Mouse (Mus musculus) intestine, postnatal 0 days (tissue): ENCODE measurements around the gene Plekha8. TPM values are rescaled to one million over a fixed set of nuclear protein-coding genes. Genes with fewer than 3 reads are reported as not detected.
A peak's percentile ranks its signal among the peaks of the same experiment; 100 is the strongest.

Experiments used
- ATAC-seq: fragments of 200-750 bp; cut with Nextera tagmentation; 2 replicates; pipeline ENCODE4 v1.8.0; 2017; ENCODE audit warnings: mild to moderate bottlenecking, moderate TSS enrichment, moderate library complexity
- H3K27ac ChIP-seq: fragments of 300-500 bp; sonication (generic); 2 replicates; pipeline ENCODE4 v1.5.1; 2014; ENCODE audit warnings: mild to moderate bottlenecking, low read depth, low read length, moderate library complexity
- H3K27me3 ChIP-seq: fragments of 300-500 bp; sonication (generic); replicated peaks from 2 replicates; pipeline ENCODE4 v1.6.1; 2014; ENCODE audit warnings: low read length, mixed read lengths; ENCODE audit not compliant: control insufficient read depth, insufficient read depth
- H3K36me3 ChIP-seq: fragments of 300-500 bp; sonication (generic); 2 replicates; pipeline ENCODE4 v1.6.1; 2014; ENCODE audit warnings: mild to moderate bottlenecking, moderate library complexity; ENCODE audit not compliant: control insufficient read depth, insufficient read depth
- H3K4me1 ChIP-seq: fragments of 300-500 bp; sonication (generic); replicated peaks from 2 replicates; pipeline ENCODE4 v1.6.1; 2014; ENCODE audit warnings: antibody characterized with exemption, low read length, mixed read lengths; ENCODE audit not compliant: control insufficient read depth, insufficient read depth
- H3K4me2 ChIP-seq: fragments of 300-500 bp; sonication (generic); replicated peaks from 2 replicates; pipeline ENCODE4 v1.6.1; 2014; ENCODE audit warnings: low read depth, mild to moderate bottlenecking, moderate library complexity
- H3K4me3 ChIP-seq: fragments of 300-500 bp; sonication (generic); 2 replicates; pipeline ENCODE4 v1.5.1; 2014; ENCODE audit warnings: low read depth, low read length
- H3K9ac ChIP-seq: fragments of 300-500 bp; sonication (generic); 2 replicates; pipeline ENCODE4 v1.6.1; 2014; ENCODE audit warnings: mild to moderate bottlenecking, low read depth, low read length
- H3K9me3 ChIP-seq: fragments of 300-500 bp; sonication (generic); 2 replicates; pipeline ENCODE4 v1.6.1; 2016; ENCODE audit warnings: mixed run types; ENCODE audit not compliant: control insufficient read depth
- CTCF ChIP-seq: sonication (generic); IDR thresholded peaks from 2 replicates; pipeline ENCODE4 v1.5.1; 2016; ENCODE audit warnings: low read depth, mild to moderate bottlenecking, control low read depth, antibody characterized with exemption, moderate library complexity
- WGBS: fragments of 180-500 bp; shearing (Covaris S2); extraction: QIAGEN DNeasy Blood & Tissue Kit; methylation state at CpG from one replicate; pipeline ENCODE4 v1.1.7; 2014; 5-methylcytosine and 5-hydroxymethylcytosine counted together
- polyA plus RNA-seq: library from polyadenylated mRNA; unstranded; fragments of >200 nt; fragmentation: Nextera tagmentation; extraction: Ambion mirVana; gene quantifications from 2 replicates; pipeline ENCODE4 v1.2.1, GENCODE M21; 2015

Gene Plekha8
- polyA plus RNA-seq, 1 experiment from 2014 or later, result 9.0 TPM

GRCm38 (mm10) chr6:54681746-54682428 lies 87.0 kb downstream of the Plekha8 start:
- Histone ChIP-seq H3K4me2 (peak overlapping the region; percentile 98), H3K27ac (peak overlapping the region; percentile 60; the same call in 1 of the 2 replicates), H3K9me3 (no peaks in the 10 kb centered on the region), H3K4me3 (peak overlapping the region; percentile 74), H3K9ac (peak overlapping the region; percentile 40; the same call in 1 of the 2 replicates), H3K36me3 (no peaks in the 10 kb centered on the region), H3K27me3 (no peaks in the 10 kb centered on the region), H3K4me1 (no peaks in the 10 kb centered on the region)
- TF ChIP-seq CTCF, result peak; percentile 16; the same call in 1 of the 2 replicates
- WGBS, result under 1% methylated on average over 61 of the region's 61 CpGs
- ATAC-seq, result no peak

DNA sequence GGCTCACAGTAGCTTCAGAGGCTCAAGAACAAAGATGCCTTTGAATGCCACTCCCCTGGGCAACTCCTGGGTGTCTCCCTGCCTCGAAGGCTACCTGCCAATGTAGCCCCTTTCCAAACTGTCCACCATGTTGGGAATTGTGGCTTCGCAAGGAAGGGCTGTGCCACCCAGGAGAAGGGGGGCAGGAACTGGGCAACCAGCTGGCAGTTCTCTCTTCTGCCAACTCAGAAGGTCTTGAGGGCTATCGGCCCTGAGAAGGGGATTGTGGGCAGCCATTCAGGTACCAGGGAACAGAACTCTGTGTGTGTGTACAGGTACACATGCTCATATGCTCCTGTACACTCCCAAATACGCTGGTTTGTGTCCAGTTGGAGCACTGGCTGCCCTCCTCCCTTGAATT lies 89.2 kb downstream of the Plekha8 start:
- Histone ChIP-seq H3K9me3 (no peaks in the 10 kb centered on the region), H3K4me1 (no peaks in the 10 kb centered on the region), H3K27me3 (no peaks in the 10 kb centered on the region), H3K27ac (no peak overlapping the region), H3K4me2 (no peak overlapping the region), H3K4me3 (no peak overlapping the region), H3K36me3 (no peaks in the 10 kb centered on the region), H3K9ac (no peak overlapping the region)
- TF ChIP-seq CTCF, result no peak
- WGBS, result 80% methylated on average over 4 of the region's 4 CpGs
- no peak for ATAC-seq

GRCm38 (mm10) chr6:54685103-54685502 lies 90.2 kb downstream of the Plekha8 start:
- WGBS, result 81% methylated on average over 5 of the region's 5 CpGs
- no peak overlapping the region for H3K4me3 ChIP-seq

DNA sequence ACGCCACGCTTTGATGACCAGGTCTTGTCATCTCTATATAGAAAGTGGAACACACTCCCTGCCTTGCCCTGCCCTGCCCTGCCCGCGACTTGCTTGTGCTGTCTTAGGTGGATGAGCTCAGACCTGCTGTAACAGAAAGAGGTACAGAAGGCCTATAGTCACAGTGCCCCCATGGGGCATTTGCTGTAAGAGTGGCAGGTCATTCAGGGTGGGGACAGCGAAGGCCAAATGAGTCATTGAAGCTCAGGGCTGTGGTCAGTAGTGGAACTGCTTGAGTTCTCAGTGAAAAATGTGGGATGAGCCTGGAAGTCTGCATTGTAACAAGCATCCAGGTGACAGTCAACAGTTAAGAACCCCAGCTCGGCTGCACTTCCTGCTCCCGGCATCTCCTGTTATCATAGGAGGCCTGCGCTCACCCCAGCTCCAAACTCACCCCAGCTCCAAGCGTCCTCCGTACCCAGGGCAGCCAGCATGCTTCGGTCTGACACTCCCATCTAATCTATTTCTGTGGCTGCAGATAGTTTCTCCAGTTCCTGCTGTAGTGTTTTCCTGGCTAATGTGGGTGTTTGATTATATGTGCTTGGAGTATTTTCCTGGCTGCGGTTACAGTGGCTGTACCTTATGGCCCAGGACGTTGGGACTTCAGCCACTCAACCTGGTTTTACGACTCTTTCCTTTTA lies 90.9 kb downstream of the Plekha8 start:
- Histone ChIP-seq H3K4me2 (no peak overlapping the region), H3K27me3 (no peaks in the 10 kb centered on the region), H3K9me3 (no peaks in the 10 kb centered on the region), H3K36me3 (no peaks in the 10 kb centered on the region), H3K9ac (no peak overlapping the region), H3K4me3 (no peak overlapping the region), H3K27ac (no peak overlapping the region), H3K4me1 (no peaks in the 10 kb centered on the region)
- no peak for TF ChIP-seq CTCF
- 52% methylated on average over 14 of the region's 14 CpGs for WGBS
- no peak for ATAC-seq

More at GRCm38 (mm10) chr6:54685103-54685502, 90.2 kb downstream of the Plekha8 start:
- no peak for TF ChIP-seq CTCF
- Histone ChIP-seq H3K27me3 (no peaks in the 10 kb centered on the region), H3K27ac (no peak overlapping the region), H3K9me3 (no peaks in the 10 kb centered on the region), H3K4me2 (no peak overlapping the region), H3K9ac (no peak overlapping the region), H3K4me1 (no peaks in the 10 kb centered on the region), H3K36me3 (no peaks in the 10 kb centered on the region)
- no peak for ATAC-seq

DNA sequence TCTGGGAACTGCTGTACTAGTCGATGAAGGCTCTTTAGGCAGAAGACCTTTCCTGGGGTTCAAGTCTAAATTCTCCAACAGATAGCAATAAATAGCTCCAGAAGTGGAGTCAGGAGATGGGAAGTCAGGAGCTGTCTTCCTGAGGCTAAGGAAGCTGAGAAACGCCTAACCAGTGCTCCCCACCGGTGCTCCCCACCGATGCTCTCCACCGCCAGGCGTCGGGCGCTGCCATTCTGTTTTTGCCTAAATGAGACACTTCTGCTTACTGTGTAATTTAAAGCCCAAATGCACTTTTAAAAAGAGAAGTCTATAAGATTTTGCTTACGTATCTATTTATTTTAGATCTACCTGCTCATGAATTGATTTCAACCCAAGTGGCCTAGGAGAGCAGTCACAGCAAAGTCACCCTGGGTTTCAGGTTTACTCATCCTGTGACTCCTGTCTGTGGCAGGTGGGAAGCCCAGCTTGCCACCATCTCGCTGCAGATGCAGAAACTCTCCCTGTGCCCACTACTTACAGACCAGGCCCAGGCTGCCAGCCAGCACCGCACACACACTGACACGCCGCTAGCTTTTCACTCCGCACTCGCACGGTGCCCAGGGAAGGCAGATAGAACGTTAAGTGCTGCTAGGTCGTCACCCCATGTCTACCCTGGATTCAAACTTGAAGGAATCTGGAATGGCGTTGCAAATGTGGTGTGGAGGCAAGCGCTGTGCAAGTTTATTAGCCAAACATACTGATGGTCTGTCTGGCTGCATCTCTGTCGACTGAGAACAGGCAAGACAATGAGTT lies 92.2 kb downstream of the Plekha8 start:
- no peaks in the 10 kb centered on the region for H3K27me3 ChIP-seq
- no peak overlapping the region for H3K27ac ChIP-seq
- H3K4me2 ChIP-seq, result no peak overlapping the region
- 91% methylated on average over 21 of the region's 21 CpGs for WGBS
- H3K9ac ChIP-seq, result no peak overlapping the region
- no peaks in the 10 kb centered on the region for H3K9me3 ChIP-seq
- no peaks in the 10 kb centered on the region for H3K36me3 ChIP-seq
- H3K4me1 ChIP-seq, result no peaks in the 10 kb centered on the region
- H3K4me3 ChIP-seq, result no peak overlapping the region
- no peak for ATAC-seq
- TF ChIP-seq CTCF, result no peak
